Mouse (Mus musculus) heart, postnatal 25 days (tissue): Measurements from ENCODE around the gene Rab3c. TPM values are rescaled to one million over a fixed set of nuclear protein-coding genes. Genes with fewer than 3 reads are reported as not detected.

Experiments
- DNase-seq: peaks from one replicate; pipeline ENCODE4 v3.0.0; 2022; ENCODE audit warnings: low spot score
- intact Hi-C: fragments of 180-260 bp; cut with DNase I; formaldehyde crosslinking; loops from one replicate; pipeline ENCODE4 v1.15.1; 2025
- total RNA-seq, 2 experiments: library from RNA; stranded (reverse); gene quantifications; 2 replicates each; pipeline ENCODE4 v1.2.3; 2021

Gene Rab3c
- under 1 TPM; 0.03 to 0.14 TPM for total RNA-seq

DNA sequence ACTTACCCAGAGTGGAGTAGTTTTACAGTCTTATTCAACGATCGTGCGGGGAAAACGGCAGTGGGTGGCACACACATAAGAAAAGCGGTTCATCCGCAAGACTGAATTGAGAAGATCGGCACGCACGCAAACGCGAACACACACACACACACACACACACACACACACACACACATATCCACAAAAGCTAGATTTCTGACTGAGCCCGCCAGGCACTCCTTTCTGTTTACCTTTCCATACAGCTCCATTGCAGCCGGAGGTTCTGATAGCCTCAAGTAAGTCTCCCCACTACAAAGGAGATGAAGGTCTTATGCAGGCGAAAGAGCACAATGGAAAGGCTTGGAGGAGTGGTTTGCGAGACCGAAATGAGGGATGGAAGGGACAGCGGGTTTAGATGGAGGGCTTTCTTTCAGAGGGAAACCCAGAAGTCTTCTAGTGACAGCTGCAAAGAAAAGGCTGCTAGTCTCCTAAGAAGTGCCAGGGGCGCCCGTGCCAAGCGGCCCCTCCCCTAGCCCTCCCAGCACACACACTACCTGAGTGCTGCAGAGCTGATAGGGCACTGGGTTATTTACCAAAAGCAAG lies at the start of gene Rab3c:
Rab3c (minus strand) TSS at position 434 of the 582 bp plus-strand sequence.
- intact Hi-C loops = no loop called here

DNA sequence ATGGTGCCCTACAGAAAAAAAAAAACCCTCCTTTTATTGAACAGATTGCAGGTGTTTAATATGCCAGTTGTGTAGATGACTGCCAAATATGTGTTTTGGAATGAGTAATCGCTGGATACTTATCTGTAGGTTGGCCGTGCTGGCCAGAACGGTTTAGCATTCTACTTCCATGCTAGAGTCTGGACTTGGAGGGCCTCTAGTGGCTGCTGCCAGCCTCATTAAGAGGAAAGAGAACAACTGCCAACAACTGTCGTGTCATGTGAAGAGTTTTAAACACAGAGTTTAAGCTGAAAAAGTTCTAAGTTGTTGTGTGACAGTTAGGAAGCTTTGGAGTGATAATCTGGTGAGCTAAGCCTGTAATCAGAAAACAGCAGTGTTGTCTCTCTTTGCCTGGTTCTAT lies 38.0 kb upstream of the Rab3c start:
- intact Hi-C loops = loop anchor here (5.0 kb wide), 1 partner anchor 256 kb away; no protein-coding TSS in a partner anchor
- no peak for DNase-seq

More for the DNA sequence above, at the start of gene Rab3c:
- DNase-seq = no peak

DNA sequence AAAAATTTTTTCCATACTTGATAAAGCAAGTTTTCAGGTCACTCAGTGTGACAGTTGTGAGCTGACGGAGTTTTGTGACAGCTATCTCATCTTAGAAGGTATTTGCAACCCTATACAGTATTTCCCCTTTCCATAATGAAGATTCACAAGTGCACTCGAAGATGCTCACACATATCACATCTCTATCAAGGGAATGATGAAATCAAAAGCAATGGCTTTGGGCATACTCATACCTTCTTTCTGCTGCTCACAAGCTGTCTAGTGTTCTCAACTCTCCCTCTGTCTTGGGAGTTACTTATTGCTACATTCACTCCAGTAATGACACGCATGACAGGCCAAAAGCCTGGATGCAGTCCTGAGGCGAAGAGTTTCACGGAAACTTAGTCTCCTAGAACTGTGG lies 26.4 kb upstream of the Rab3c start:
- intact Hi-C loops = no loop called here
- no peak for DNase-seq

DNA sequence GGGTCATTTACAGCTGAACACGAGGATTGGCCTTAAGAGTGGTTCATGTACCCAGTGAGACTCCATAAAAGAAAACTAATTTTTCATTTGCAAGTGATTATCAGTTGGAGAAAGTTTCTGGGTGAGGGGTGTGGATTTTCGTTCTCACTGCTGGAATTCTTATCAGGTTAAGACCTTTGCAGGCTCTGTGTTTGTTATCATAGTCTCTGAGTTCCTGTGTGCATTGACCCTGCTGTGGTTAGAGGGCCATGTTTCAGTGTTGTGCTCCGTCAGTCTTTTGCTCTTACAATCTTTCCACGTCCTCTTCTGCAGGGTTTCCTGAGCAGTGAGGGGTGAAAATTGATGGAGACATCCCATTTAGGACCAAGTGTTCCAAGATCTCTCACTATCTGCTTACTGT lies 16.3 kb upstream of the Rab3c start:
- intact Hi-C loops = no loop called here
- DNase-seq = no peak

DNA sequence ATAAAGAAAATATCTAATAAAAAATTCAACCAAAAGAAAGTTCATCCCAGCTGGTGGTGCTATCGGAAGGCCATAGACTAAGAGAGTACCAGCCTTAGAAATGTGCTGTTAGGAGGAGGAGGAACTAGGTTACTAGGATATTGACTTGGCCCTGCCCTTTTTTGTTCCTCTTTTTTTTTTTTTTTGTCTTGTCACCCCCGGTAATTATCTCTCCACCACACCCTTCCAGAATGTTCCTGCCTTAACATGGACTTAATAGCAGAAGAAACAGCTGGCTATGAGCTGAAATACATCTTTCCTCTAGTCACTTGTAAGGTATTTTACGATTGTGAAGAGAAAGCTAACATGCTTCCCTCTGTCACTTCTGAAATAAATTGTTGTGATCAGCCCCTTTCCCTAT lies 7.7 kb upstream of the Rab3c start:
- no peak for DNase-seq
- intact Hi-C loops = no loop called here

DNA sequence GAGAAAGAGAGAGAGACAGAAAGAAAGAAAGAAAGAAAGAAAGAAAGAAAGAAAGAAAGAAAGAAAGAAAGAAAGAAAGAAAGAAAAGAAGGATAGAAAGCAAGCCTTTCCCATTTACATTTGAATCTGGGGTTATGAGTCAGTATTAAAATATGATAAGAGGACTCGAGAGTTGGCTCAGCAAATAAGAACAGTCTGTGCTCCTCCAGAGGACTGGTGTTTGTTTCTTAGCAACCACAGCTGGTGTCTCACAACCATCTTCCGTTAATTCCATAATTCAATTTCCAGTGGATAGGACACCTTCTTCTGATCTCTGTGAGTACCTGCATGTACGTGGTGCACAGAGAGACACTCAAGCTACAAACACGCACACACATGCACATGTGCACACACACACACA lies 3.0 kb upstream of the Rab3c start:
- intact Hi-C loops = no loop called here

DNA sequence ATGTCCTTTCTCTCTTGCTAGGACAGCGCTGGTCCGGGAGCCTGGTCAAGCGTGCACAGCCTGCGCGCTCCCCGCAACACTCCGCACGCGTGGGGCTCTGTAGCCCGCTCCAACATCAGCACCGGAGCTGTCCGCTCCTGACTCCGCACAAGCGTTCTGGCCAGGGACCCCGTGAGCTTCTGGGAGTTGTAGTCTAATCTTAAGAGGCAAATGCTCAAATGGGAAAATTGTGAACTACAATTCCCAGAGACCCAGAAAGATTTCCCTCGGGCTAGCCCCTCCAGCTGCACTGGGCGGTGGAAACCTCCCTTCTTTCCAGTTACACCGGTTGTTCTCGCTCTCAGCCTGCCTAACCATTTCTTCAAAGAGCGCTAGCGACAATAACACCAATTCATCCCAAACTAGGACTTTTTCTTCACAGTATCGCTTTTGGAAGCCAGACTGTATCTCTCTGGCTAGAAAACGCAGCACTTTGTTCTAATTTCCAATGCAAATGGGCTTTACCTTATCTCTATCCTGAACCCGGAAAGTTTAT lies 701 bp downstream of the Rab3c start:
- intact Hi-C loops = no loop called here
- no peak for DNase-seq

More for the DNA sequence above, 3.0 kb upstream of the Rab3c start:
- no peak for DNase-seq

DNA sequence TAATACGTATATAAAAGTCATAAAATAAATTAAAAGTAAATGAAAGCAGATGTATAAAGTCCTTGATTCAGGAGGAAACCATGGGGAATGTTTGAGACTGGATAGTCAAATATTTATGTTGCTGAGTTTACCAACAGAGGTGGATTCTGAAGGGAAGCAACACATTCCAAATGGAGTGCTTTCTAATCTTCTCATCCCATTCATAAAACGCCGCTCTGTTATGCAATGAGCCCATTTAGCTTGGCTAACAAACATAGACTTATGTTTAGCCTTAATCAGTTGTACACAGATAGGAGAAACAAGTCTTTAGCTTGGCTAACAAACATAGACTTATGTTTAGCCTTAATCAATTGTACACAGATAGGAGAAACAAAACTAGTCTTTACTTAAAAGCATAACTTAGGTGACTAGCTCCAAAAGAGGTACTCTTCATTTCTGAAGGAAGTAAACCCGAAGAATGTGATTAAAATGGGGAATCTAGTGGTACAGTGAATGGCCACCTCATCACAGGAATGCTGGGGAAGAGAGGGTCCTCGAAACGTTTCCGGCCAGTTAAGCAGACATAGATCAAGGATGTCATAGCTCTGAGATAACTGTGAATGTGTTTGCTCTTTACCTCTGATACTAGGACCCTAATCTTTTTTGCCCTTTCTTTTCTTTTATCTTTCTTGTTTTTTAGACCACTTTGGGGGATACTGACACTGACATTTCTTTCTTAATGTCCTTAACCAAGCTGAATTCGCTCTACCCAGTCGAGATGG lies 1.6 kb downstream of the Rab3c start:
- no peak for DNase-seq
- intact Hi-C loops = no loop called here

DNA sequence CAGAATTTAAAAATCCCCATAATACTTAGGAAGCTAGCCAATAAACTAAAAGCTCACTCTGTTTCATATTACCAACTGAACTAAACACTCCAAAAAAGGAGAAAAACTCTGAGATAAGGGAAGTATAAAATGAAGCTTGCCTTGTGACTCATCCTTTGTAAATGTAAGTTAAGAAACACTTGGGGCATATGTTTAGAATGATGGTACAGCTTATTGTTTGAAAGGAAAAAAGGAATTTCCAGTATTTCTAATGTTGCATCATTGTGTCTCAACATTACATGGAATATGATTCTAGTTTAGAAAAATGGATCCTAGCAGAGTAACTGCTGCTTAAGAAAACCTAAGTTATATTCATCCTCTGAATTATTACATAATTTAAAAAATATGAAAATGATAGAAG lies 3.1 kb downstream of the Rab3c start:
- intact Hi-C loops = no loop called here
- DNase-seq = no peak

DNA sequence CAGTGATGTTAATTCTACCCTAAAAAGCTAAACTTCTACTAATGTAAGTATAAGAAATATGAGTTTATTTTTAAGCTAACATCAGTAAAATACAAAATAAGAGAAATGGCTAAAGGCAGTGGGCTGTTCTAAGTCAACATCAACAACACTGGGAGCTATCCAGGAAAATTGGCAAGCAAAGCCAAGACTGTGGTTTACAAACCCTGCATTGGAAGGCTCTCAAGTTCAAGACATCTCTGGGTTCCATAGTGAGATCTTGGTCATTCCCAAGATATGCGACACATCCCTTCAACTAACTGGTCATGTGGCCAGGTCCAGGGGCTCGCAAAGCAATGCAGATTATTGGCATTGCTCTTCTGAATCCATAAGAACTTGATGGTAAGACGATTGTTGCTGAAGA lies 5.3 kb downstream of the Rab3c start:
- intact Hi-C loops = no loop called here
- no peak for DNase-seq

DNA sequence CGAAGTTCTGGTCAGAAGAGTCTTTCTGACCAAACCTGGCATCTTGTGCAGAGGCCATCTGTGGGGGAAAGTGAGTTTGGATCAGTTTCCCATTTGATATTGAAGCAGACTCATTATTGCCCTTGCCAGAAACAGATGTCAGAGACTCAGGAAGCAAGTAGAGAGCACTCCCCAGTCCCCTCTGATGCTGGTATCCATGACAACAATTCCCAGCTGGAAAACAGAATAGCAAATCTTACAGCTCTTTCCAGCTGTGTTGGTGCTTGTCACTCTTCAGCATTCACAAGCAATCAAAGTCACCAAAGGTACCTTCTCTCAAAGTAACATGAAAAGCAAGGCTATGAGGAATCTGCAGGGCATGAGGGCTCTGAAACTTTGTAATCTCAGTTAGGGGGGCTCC lies 20.1 kb downstream of the Rab3c start:
- no peak for DNase-seq
- intact Hi-C loops = no loop called here

DNA sequence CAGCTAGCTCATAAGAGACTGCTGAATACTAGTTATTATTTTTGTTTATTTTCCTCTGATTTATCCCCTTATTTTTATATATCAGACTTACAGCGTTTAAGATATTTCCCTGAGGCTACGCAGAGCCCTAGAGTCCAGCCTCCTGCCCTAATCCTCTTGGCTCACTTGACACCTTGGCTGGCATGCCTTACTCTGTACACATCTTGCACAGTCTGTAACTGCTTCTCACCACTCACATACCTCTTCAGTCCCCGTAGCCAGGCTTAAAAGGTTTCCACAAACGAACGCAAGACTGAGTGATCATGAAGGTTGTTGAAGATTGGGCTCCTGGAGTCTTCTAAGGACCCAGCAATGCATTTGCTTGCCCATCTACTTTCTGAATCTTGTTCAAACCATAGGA lies 29.3 kb downstream of the Rab3c start:
- no peak for DNase-seq
- intact Hi-C loops = no loop called here

DNA sequence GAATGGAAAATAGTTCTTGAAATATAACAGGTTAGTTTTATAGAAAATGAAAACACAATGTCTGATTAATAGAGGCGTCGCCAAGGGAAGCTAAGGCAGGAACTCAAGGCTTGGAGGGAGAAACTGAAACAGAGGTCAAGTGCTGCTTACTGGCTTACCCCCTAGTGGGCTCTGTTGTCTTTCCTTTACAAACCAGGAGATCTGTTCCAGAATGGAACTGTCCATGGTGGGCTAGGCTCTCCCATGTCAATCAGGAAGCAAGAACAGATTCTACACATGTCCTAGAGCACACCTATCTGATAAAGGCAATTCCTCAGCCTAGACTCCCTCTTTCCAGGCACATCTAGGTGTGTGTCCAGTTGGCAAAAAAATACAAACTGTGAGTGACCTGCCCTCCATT lies 32.3 kb downstream of the Rab3c start:
- no peak for DNase-seq
- intact Hi-C loops = no loop called here

DNA sequence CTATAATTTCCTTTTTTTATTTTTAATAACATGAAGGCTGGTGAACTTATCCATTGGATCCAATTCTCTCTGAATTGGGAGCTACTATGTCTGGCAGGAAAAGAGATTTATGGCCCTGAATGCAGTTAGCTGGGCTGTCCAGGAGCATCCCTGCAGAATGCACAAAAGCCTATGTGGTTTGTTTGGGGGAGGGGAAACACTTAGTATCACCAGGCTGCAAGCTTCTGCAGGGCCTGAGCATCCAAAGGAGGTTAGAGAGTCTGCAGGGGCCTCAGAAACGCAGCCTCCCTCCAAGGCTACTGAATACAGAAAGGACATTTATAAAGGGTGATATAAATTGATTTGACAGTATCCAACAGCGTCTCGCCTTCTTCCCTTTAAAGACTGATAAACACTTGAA lies 41.8 kb downstream of the Rab3c start:
- DNase-seq = no peak
- intact Hi-C loops = no loop called here

DNA sequence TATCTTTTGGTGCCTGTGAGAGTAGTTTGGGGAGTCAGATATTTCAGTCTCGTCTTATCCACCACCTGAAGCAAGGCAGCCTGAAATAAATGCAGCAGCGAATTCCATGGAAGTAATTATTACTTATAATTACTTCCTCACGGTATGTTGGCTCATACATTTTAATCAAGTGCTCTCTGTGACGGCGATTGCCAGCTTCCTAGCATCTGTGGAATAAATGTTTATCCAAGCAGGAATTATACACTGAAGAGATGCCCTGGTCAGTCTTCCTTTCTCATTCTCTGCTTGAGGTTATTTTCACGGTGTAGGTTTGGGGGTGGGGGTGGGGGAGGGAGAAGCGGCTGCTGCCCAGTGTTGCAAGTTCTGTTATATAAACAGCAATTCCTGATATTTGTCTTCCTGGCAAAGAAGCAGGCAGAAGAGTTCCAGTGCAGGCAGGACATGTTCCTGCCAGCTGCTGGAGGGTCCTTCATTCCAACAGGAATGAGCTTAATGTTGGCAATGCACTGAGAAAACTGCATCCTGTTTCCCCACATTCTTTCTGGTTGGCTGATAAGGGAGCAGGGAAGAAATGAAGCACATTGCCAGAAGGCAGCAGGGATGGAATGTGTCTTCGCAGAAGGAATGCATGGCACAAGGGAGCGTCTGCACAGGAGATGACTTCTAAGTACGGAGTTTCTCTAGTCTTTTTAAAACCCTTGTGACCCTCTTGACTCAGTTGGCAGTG lies 43.4 kb downstream of the Rab3c start:
- intact Hi-C loops = no loop called here

DNA sequence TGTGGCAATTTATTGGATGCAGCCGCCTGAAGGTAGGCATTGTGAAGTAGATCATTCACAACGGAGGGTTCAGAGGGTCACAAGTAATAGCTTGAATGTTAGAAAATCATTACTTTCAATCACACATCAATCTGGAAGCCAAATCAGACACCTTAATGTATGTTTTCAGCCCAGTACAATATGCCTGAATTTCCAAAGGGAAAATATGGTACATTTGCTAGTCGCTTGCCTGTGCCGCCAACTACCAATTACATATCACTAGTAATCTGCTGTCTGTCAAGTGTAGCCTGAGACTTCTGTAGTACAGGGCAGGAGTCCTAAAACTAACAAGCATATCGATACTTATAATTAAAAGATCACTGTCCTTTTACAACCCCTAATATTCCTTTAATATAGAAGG lies 47.4 kb downstream of the Rab3c start:
- intact Hi-C loops = no loop called here

More for the DNA sequence above, 43.4 kb downstream of the Rab3c start:
- no peak for DNase-seq

DNA sequence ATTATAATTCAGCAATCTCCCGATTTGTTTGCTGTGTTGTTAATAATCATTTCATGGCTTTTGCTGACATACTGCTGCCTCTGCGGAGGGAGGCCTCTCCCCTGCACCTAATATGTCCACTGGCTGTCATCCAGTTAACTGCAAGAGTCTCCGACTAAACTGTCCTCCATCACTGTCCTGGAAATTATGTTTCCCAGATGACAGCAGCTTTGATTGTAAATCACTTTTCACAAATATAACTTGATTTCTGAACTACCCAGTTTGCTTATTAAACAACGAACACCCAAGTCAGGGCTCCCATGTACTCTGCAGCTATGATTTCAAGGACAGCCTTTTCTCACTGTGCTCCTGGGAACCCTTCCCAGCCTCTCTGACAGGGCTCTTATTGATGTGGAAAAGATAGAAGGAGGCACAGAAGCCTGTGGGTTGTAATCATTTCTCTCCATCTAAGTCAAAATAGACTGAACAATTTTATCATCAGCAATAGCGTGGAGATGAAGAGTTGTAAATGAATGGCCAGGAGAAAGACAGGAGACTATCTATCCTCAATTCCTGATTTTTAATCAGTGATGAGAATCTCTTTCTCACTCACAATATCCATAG lies 49.6 kb downstream of the Rab3c start:
- intact Hi-C loops = no loop called here
- DNase-seq = no peak

More for the DNA sequence above, 47.4 kb downstream of the Rab3c start:
- DNase-seq = no peak

DNA sequence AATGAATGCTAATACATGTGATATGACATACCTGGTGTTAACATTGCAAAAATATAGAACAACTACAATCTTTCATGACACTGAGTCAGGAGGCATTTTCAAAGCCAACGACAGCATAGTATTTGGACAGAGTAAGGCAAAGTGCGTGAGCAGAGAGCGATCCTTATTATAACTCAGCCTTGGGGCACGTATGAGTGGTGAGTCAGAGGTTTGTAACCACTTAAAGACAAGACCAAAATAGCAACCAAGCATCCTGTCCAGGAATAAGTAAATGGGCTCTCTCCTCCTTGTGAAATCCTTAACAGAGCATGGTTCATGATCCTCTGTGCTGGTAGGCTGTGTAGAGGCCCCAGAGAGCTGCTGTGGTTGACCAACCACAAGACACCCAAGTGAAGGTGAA lies 50.8 kb downstream of the Rab3c start:
- intact Hi-C loops = no loop called here
- DNase-seq = no peak

DNA sequence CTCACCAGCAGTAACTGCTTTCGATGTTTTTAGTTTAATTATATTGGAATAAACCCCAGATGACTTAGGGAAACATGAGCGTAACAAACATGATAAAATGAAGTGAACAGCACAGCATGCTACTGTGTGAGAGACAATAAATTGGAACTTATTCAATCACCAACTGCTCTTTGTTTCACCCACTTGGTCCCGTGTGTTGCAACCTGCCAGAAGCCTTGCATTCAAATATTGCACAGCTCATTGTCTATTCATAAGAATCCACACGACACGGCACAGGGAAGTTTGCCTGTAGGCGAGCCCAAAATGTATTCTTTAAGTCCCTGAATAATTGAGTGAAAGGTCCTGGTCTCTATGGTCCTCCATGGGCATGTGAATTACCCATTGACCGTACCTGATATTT lies 61.6 kb downstream of the Rab3c start:
- intact Hi-C loops = no loop called here
- DNase-seq = no peak

DNA sequence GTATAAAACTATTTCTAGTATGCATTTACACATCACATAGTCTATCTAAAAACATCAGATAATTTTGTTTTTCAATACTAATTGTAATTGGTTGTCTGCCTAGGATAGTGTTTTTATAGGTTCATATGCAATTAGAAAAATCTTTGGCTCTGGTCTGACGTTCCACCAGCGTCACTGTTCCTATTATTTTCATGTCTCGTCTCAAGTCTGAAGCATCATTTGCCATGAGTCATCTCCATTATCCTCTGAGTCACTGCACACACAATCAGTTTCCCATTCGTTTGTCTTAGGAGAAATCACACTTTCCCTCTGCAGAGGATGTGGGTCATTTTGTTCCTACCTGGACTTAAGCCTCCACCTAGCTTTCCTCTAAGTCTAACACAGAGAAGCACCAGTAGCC lies 62.3 kb downstream of the Rab3c start:
- no peak for DNase-seq
- intact Hi-C loops = no loop called here
